Mouse (Mus musculus): ENCODE data around the gene Dap.

Gene Dap

DNA sequence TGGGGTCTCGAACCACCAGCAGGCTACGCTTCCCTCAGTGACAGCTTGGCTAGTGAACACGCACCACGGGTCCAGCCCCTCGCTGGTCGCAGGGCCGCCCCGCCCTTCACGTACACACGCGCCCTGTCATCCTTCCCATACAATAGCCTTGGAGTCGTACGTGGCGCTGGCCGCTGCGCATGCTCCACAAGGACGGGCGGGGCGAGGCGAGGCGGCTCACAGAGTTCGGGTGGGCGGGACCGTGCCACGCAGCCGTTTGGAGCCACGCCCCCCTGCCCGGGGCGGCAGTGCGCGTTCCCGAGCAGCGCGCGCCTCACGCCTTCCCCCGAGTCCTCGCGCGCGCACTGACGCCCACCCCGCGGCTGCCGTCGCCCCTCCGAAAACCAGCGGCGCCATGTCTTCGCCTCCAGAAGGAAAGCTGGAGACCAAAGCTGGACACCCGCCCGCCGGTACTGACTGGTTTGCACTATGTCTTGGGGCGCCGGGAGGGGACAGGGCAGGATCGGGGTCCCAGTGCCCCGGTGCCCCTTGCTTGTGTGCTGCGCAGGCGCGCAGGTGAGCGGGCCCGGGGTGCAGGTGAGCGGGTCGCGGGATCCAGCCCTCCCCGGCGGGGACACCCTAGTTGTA lies at the start of gene Dap:
Gene Dap (plus strand): TSS at position 180 of the 627 bp plus-strand sequence.
- peak; percentile 97 to 98 for DNase-seq

DNA sequence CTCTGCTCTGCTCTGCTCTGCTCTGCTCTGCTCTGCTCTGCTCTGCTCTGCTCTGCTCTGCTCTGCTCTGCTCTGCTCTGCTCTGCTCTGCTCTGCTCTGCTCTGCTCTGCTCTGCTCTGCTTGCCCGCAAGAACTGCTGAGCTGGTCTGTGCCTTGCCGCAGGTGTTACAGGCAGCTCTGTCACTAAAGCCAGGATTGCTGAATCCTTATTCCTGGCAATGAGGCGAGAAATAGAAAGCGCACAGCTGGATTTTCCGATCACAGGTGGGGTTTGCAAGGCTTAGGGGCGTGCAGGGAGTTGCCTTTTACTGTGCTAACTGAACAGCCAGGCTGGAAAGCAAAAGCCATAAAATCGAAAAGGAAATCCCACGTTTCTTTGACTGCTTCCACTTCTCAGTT lies 47.5 kb upstream of the Dap start:
- no peak for DNase-seq

DNA sequence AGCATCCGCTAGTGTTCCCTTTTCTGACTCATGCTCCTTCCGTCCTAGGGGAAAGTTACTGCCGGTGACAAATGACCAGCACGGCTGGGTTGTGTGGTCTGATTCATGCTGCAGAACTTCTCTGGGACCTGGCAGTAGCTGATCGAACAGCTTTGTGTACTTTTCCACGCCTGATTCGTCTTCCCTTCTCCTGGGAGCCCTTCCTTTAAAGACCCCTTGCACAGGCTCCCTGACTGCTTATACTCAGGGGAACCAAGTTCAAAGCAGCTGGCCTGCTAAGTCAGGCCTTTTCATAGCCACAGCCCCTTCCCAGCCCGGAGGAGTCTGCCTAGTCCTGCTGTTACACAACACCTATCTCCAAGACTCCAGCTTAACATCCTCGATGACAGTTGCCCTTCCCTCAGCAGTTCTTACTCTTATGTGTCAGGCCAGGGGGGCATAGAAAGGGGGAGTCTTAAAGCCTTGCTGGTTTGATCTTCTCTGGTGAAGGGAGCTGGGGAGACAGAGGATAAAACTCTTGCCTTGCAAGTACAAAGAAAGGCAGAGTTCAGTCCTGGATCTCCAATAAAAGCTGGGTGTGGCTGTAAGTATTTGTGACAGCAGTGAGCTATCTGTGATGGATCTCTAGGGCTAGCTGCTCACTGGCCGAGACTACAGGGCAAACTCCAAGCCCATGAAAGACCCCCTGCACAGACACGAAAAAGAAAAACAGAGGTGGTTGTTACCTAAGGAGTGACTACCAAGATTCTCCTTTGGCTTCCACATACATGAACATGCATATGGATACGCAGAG lies 39.3 kb upstream of the Dap start:
- no peak for DNase-seq

DNA sequence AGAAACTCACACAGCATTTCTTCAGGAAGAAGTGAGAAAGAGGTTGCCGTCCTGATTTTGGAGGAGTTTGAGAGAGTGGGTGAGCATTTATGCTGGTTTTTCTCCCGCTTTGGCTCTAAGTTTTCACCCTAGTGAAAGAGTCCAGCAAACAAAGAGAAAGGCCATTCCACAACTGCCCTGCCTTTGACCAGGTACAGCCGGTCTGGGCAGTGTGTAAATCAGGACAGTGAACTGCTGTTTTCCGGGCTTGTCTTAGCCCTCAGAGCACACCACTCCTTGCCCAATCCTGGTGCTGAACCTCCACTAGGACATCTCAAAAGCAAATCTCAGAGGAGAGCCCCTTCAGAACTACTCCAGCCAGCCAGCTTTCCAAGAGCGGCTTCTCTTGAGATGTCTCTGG lies 38.6 kb upstream of the Dap start:
- no peak for DNase-seq

DNA sequence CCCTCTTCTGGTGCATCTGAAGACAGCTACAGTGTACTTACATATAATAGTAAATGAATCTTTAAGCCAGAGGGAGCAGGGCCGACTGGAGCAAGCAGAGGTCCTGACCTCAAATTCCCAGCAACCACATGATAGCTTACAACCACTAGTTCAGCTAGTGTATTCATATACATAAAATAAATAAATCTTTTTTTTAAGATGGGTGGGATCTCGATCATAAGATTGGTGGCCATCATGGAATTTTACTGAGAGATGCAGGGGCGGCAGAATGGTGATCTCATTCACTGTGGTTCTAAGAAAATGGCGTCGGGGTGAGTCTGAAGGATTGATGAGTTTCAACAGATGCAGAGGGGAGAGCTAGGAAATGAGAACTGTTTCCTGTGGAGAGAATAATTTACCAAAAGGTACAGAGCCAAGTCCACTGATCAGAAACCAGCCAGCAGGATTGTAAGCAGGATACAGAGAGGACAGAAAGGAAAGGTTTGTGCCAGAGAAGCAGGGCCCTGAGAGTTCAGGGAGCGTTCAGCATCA lies 37.7 kb upstream of the Dap start:
- DNase-seq = no peak

DNA sequence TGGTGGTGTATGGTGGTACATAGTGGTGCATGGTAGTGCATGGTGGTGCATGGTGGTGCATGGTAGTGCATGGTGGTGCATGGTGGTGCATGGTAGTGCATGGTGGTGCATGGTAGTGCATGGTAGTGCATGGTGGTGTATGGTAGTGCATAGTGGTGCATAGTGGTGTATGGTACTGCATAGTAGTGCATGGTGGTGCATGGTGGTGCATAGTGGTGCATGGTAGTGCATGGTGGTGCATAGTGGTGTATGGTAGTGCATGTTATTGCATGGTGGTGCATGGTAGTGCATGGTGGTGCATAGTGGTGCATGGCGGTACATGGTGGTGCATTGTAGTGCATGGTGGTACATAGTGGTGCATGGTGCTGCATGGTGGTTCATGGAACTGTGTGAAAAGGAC lies 31.6 kb upstream of the Dap start:
- no peak for DNase-seq

DNA sequence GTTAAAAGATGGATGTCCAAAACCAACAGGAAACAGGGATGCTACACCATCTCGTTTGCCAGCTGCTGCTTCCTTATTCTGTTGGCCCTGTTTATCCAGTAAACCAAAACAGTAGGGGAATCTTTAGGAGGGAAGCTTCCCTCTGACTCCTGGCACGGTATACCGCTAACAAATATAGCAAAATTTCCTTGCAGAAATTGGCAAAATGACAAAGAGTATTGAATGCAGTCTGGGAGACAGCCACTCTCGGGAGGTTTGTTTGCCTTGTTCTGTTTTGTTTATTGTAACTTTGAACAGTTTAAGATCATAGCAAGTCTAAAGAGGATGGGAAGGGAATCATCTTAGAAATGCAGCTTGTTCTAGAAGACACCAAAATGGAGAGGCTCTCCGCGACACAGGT lies 28.3 kb upstream of the Dap start:
- DNase-seq = no peak

DNA sequence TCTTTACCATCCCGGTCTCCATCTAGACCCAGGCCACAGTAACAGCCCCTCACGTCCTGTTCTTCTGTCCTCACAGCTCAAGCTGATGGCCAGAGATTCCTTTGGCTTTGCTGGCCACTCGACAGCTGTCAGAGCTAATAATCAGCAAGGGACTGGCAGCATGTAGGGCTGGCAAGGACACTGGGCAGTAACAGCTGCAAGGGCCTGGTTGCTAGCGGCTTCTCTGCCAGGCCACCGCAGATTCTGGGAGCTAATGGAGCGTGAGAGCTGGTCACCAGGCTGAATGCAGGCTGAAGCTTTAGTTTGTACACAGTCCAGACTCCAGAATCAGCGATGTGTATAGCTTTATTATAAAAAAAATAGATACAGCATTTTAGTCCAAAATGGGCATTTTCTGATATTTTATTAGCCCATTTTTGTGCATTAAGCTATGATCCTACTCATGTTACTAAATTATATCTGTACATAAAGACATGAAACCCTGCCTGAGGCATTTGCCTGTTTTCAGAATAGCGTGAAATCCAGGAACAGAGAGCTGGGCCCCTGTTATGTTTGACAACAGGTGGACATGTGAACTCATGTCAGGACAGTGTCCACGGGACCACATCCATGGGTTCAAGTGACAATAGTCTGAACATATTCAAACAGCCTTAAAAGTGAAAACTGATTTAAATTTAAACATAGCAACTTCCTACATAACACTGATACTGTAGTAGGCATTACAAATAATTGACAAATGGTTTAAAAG lies 16.6 kb upstream of the Dap start:
- DNase-seq = no peak

DNA sequence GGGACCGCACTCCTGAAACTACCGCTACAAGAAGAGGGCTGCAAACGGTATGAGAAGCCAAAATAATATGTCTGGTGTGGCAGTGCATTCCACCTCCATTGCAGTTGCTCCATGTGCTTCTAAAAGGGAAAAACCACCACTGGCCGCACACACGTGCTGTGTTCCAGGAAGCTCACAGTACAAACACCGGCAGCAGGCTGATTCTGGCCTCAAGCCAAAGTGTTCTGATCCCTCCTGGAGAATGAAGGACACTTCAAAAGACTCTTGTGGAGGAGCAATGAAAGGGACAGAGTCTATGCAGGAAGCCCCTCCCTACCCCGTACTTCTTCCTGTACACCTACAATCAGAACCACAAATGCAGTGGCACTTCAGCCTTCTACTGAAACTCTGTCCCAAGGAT lies 12.2 kb upstream of the Dap start:
- no peak for DNase-seq

DNA sequence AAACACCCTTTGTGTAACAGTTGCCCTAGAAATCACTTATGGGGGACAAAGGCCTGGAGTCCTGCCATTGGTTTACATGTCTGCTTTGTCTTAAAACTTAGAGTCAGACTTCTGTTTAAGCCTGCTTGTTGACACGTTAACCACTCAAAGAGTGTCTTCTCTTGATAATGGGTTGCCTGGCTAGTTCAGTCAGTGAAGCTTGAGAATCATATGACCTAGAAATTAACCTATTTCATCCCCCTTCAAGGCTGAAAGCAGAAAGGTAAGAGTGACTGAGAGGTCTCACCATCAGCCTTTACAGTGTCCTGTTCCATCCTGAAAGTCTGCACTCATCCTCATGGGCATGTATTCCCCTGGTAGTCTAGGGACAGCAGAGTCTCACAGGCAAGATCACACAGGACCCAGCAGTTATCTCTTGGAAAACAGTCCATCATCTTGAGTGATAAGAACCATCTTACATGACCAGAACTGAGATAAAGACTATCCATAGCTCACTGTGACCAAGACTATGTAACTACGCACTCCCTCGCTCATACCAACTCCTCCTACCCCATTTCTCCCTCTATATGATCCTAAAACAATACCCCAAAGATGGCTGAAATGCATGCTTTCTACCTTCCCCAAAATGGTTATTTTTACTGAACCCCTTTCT lies 10.4 kb upstream of the Dap start:
- DNase-seq = no peak

DNA sequence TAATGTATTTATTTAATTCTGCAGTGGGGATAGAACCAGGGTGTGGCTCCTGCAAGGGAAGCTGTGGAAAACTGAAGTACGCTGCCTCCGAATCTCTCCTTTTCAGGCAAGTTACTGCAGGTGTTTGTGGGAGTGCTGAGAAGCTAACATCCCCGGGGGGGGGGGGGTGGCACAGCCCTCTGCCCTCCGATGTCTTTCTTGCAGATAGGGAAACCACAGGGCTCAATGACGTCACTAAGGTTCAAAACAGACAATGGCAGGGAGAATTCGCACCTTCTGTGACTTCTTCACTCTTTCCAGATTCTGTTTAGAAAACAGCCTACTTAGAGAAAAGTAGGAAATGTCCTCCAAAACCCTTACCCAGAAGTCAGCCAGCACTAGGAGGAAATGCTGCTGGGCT lies 1.9 kb upstream of the Dap start:
- DNase-seq = peak; percentile 15 to 25

DNA sequence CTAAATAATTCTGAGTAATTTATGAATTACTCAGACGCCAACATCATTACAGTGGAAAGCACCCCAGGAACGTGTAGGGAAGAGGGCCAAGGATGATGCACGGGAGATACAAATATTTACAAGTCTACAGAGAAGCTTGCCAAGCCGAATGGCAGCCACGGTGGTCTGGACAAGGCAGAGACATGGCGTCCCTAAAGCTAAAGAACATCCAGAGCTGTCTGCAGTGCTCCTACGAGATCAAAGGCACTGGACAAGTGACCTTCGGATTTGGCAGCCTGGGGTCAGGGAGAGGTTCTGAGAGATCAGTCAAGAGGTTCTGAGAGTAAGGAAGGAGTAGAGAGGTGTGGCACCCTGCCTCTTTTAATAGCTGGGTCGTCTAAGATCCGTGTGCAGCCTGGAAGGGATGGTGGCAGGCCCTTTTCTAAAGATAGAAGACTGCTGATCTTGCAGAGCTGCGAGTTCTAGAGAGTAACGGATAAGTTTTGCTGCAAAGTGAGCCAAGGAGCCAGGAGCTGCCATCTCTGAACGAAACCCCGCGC lies 449 bp upstream of the Dap start:
- DNase-seq = peak in 1 of 2 experiments; percentile 24

DNA sequence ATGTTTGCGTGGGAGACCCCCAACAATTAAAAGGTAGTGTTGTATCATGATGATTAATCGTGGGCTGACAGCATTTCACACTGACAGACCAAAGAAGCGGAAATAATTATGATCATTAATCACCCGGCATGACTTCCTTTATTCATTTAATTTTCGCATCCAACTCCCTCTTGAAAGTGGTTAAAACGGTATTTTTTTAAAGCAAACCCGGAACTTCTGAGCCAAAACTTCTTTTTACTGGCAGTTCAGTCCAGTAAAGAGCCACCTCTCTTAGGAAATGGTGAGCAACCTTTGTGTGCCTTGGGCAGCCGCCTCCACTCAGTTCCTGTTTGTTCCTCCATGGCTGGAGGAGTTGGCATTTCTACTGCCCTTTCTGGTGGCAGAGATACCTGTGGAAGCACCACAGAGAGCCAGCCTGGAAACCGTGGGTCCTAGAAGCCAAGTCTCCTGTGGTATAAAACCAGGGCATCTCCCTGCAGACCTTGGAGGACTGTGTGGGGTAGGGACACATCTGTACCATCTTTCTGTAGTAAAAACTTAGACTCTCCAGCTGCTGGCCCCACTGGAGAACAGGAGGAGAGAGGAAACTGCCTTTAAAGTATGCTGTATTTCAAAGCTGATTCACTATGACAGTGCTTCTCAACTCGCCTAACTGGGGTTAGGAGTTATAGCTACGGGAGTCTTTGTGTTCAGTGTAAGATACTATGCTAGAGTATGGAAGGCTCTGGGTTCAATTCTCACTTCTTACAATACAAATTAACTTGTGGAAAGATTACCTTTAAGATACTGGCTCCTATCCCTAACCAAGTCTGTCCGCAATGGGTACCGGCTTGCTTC lies 910 bp downstream of the Dap start:
- DNase-seq = peak in 1 of 2 experiments; percentile 11

DNA sequence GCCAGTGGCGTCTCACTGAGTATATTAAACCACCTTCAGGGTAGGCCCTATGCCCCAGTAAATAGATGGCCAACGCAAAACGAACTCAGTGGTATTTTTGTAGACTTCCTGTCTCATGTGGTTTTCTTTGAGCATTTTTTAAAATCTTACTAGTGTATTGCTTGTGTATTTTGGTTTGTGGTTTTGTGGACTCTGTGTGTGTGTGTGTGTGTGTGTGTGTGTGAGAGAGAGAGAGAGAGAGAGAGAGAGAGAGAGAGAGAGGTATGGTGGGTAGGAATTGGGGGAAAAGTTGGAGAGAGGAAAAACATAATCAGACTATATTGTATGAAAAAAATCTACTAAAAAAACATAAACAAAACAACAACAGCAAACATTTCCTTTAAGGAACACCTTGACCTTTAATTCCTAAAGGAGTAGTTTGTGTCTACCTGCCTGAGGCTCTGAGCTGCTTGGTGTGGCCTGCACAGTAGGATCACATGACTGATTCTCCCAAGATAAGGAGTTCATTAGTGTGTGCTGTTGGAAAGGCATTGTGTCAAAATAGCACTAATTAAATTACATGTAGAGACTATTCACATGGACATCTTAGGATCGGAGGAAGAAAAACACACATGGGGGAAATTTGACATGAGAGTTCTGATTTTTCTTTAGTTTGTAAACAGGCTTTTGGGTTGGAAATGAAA lies 1.7 kb downstream of the Dap start:
- no peak for DNase-seq

DNA sequence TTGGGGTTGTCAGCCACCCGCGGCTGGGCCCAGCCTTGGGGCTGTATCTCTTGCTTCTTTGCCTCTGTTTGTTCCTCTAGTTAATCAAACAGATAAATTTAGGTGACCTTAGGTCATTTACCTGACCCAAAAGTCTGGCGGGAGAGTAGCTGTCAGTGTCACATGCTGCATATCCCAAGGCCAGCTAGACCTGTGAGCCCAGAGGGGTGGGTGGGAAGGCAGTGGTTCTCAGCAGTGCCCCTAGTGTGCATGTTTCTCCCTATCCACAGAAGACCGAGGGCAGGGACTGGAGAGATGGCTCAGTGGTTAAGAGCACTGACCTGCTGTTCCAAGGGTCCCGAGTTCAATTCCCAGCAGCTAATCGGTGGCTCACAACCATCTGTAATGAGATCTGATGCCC lies 2.4 kb downstream of the Dap start:
- peak in 1 of 2 experiments; percentile 18 for DNase-seq

DNA sequence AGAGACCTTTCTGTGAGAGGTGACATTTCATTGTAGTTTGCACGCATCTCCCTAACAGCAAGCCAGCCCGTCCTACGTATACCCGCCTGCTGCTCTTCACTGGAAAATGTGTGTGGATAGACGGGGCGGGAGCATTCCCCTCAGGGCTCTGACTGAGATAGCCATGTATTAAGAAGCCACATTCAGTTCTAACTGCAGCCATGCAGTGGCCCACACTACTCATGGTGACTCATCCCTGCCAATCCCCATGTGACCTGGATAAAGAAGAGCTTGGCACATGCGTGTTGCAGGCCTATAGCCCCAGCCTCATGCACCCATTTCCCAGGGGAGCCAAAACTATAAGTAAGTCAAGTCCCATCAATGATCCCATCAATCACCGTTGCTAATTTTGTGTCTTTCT lies 3.7 kb downstream of the Dap start:
- DNase-seq = no peak

DNA sequence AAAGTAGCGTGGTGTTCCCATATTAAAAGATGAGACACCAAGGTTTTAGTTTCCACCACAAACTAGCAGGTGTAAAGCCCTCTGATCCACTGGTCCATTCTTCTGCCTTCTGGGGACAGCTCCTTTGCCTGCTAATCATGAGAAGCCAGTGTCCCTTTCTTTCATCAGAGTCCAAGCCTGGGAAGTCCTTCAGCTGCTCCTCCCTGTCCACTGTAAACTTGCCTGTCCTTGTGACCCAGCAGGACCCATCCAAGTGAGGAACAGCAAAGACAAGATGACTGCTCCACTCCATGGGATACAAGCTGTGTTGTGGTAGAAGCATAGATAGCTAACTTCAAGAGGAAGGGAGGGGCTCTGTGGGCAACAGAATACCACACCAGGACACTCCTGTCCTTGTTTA lies 8.9 kb downstream of the Dap start:
- no peak for DNase-seq

DNA sequence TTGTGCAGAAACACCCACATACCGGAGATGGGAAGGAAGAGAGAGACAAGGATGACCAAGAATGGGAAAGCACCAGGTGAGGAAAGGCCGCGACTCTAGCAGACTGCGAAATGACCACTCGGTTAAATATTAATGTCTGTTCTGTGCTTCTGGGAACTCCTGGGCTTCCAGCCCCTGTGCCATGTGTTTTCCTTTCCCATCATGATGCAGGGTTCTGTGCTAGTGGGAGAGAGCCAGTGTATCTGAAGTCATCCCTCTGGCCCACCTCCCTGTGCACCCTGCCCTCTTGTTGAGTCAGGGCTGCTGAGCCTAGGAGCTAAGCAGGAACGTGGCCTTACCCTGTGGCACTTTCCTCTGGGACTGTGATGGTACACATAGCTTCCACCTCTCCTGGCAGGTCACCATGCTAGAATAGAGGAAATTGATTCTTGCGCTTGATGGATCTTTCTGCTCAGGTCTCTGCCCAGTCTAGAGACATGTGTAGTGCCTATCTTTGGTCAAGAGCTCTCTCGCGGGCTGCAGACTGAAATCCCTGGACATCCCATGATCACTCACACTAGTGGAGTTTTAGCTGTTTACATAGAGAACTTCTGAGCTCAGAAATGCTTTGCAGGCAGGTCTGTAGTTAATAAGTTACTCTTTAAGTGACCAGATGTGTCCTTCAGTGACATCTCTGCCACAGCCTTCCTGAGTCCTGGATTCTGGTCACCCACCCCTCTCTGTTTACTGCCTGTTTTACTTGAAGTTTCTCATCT lies 11.9 kb downstream of the Dap start:
- no peak for DNase-seq

DNA sequence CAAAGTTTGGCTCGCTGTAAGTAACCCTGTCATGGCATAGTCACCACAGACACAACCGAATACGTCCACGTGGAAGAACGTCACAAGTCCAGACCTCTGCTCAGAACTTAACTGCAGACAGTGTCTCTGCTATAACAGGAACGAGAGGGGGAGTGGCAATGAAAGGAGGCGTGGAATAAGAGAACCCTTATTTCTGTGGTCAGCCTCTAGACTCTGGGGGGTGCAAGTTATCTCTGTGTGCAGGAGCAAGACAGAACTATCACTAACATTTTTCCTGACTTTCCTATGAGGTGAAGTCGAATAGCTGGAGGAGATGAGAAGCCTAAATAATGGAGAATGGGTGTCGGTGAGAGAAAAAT lies 12.4 kb downstream of the Dap start:
- no peak for DNase-seq

DNA sequence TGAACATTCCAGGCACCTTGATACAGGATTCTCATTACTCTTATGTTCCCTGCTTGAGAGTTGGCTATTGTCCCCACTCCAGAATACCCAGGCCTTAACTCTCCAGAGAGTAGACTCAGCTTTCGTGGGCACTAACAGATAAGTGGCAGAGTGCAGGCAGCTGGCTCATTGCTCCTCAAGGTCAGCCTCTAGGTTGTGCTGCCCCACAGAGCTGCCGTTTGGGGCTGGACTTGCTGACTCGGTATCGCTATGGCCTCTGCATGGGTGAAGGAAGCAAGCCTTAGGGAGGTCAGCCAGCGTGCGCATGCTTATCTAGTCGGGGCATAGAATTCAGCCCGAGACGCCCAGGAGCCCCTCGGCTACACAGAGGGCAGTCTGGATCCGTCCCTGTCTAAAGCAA lies 13.3 kb downstream of the Dap start:
- DNase-seq = no peak

DNA sequence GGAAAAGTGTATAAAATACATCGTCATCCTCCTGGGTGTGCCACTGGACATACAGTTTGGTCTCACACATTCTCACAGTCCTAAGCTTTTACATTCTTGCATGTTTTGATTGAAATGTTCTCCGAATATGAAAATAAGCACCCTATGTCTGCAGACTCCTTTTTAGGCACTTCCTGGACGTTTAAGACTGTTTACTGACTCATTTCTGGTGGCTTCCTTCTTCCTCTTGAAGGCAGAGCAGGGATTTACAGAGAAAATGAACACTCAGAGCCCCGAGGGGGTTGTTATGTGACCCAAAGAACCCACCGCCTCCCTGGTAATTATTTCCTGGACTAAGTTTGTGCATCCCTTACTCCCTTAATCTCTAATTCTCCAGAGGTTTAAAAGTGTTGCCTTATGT lies 13.8 kb downstream of the Dap start:
- DNase-seq = no peak
